Mouse (Mus musculus) embryo, embryonic 11.5 days (tissue): ENCODE data around the gene Bcl2l11.
"Not testable (repeated sequence)": the region's sequence is repeated elsewhere in the genome, so short reads cannot be mapped to it uniquely, and the experiment has no call there.

Experiments used
- DNase-seq: peaks from one replicate; pipeline ENCODE4 v3.0.0-alpha.2; 2012; ENCODE audit warnings: low read depth, low spot score

Bcl2l11 gene

DNA sequence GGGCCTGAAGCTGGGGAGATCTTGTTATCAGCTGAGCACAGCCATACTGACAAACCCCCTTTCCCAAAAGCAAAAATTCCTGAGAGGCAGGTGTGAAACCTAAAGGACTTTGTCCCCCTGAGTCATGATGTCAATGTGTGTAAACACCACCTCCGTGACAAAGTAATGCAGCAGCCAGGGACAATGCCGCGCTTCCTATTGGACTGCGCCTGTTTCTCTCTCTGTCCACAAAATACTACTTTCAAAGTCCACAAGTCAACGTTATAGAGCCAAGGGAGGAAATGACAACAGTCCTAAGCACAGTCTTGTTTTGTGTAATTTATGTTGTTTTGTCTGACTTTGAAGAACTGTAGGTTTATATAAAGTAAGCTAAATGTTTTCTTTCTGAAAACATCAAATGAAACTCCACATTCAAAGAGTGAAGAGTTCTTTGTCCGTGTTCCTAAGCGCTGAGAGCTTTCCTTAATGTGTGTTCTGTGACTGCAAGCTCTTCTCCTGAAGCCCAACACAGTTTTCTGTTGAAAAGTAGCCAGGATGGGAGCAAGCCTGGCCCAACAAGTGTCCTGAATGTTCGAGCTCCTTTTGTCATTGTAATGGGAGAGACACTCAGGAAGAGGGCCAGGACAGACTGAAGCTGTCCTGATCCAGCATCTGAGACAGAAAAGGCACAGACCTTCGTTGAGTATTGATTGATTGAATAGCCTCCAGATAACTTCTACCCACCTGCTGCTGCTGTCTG, 48.9 kb downstream of the Bcl2l11 start:
- no peak for DNase-seq

DNA sequence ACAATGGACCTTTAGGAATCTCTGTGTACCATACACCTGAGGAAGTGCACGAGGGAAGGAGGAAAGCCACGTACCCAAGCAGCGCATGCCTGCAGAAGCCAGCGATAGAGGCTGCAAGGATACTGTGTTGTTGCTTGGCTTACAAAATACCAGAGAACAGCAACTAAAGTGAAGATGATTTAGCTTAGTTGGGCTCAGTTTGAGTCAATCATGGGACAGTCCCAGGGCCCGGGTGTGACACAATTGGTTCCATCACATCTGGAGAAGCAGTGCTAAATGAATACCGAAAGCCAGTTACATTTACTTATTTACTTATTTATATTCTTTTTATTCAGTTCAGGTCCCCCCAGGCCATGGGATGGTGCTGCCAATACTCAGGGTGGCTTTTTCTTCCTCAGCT, 49.8 kb downstream of the Bcl2l11 start:
- DNase-seq: no peak

DNA sequence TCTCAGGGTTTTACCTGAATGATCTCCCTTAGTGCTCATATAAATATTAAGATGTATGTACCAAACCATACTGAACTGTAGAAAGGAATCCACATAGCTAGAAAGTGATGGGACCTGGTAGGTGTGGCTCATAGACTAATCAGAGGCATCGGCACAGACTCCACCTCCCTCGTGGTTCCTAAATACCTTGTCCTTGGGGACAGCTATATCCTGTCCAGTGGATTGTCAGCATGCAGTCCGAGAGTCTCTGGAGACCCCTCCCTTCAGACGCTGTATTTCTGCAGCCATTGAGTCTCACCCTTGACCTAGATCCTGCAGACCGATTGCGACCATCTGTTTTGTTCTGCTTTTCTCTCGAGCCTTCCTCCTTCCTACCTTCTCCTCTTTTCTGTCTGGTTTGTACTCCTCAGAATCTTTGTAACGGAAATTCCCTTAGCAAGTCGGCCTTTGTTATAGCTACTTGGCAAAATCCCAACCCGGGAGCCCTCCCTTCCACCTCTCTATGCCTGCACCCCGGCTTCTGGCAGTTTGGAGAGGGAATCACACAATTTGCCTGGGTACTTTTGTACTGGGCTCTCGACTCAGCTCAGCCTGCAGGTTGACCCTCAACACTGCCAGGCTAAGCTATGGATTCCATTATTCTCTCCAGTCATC, 50.7 kb downstream of the Bcl2l11 start:
- DNase-seq: no peak

DNA sequence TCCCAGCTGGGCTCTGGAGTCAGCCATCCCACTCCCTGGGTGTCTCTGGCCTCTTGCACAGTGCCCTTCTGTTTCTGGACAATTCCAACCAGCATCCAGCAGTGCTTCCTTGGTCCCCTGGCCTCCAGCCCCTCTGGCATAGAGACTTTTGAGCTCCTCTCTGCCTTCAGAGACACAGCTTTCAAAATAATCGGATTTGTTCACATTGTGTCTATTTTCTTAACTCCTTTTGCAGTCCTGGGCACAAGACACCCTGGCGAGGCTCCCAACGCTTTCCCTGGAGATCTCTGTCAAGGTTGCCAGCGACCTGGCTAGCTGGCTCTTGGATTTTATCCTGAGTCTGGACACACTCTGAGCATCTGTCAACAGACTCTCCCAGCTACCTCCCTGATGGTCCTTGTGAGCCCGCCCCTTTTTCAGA, 51.4 kb downstream of the Bcl2l11 start:
- DNase-seq: no peak

DNA sequence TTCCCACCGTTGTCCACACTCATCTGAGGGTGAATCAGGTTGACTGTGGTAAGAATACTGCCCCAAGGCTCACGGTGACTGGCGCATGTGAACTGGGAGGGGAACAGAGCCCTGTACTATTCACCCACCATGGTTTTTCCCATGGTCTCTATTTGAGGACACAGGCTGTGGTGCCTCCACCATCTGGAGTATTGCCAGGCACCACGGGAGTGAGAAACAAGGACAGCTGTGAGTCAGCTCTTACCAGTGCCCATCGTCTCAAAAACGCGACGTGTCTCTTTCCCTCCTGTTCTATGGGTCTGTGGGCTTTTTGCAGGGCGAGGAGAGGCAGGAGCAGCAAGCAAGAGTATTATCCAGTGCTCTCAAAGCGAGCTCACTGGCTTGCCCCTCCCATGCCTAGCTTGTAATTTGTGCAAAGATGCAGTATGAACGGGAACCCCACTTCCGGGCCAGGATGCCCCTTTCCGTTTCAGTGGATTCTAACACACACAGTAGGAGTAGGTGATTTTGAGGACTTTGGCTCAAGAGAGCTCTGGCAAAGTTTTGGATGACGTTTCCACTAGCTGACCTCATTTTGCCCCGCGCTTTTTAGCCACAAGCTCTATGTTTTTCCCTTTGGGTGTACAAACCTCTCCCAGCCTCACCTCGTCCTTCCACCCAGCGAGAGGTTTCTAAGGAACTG, 53.4 kb downstream of the Bcl2l11 start:
- DNase-seq: no peak

DNA sequence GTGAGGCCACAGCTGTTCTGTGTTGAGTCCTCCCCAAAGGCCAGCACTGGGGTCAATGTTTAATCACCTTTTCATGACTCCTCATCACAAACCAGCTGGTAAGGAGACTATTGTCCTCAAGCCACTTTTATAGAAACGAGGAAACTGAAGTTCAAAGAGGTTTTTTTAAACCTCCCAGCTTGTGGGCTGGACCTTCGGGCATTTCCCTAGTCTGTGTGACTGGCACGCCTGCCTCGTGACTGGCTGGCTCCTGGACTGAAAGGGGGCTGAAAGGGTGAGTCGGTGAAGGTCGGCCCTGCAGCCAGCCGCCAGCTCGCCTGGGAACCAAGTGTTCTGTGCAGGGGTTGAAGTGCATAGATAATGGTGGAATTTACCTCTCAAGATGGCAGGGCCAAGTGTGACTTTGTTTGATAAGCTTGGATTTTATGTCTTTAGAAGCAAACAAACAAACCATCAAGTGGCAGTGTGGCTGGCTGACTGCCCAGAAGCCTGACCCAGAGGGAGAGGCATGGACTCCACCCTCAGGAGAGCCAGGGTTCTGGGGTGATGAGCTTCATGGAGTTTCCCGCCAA, 54.1 kb downstream of the Bcl2l11 start:
- DNase-seq: no peak

DNA sequence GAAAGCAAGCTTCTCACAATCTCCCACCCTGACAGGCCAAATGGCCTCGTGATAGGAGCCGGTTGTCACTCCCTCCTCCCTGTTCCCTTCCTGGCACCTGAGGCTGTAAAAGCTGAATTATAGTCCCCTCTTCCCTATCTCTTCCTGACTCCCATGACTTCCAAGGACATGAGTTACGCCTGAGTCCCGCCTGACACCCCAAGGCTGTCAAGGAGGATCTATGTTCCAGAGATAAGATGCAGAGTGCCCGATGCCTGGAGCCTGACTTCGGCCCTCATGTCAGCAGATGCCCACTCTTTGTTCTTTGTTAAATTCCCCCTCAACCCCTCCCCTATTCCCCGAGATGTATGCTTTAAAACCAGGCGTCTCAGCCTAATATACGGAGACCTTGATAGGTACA, 56.3 kb downstream of the Bcl2l11 start:
- not testable (repeated sequence) for DNase-seq

DNA sequence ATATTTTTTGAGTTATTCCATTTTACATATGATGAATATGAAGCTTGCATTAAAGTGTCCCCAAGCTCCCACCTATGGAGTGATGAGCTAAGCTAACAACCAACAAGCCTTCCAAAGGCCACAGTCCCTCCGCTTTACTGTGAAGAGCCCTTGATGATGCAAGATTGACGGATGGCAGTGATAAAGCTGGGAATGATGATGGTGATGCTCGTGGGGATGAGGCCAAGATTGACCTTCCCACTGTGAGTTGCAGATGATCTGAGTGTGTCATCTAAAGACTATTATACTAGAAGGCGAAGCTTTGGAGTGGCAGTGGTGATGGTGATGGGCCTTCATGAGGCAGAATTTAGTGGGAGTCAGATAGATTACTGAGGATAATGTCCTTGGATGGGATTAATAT, 56.9 kb downstream of the Bcl2l11 start:
- no peak for DNase-seq

DNA sequence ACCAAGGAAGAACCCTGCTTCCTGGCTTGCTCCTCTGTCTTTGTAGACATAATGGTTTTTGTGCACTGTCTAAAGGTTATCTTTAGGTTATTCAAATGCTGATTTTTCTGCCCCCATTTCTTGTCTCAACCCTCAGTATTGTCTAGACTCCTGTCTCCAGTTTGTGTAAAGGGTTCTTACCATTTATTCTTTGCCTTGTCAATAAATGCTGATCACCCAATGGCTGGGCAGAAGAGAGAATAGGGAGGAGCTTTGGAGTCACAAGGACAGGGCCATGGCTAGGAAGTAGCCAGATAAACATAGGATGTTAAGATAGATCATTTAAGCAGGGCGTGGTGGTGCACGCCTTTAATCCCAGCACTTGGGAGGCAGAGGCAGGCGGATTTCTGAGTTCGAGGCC, 57.9 kb downstream of the Bcl2l11 start:
- no peak for DNase-seq

DNA sequence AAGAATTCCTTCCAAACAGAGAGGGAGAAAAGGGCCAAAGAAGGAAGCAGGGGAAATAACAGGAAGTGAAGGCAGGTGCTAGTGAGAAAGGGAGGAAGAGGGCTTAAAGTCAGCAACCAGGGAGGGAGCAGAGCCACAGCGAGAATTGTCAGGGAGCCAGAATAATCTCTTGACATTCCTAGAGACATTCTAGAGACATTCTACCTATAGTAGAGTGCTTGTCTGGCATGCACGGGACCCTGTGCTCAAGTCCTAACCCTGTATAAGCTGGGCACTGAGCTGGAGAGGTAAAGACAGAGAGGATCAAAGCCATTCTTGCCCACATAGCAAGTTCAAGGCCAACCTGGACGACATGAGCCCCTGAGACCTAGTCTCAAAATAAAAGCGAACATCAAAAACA, 60.1 kb downstream of the Bcl2l11 start:
- no peak for DNase-seq

DNA sequence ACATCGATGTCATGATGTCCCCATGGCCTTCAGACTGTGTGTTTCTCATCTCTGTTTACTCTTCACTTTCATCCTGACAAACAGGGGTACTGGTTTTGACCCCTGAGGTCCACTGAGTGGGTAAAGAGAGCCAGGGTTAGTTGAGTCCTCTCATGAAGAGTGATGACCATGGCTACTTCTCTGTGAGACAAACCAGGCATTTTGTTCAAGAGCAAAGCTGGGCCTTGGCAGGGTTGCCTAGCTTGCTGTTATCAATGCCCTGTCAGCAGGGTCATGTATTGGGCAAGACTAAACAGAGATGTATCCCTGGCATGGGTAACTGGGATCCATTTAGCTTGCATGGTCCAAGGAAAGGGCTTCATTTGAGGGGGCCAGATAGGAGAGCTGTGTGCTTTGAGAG, 61.4 kb downstream of the Bcl2l11 start:
- DNase-seq: no peak

DNA sequence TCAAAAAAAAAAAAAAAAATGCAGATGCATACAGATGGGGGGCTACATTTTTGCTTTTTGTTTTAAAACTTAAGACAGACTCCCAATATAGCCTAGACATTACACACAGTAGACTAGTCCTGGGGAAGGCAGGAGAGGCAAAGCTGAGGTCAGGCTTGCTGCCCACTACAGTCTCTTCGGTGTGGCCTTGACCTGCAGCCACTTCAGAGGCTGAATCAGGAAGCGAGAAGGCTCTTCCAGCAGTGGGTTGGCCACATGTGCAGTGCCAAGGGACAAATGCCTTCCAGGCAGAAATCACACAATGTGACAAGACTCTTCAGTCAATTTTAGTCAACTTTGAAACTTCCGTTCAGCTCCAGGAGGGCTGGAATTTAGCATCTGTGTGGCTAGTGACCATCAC, 62.6 kb downstream of the Bcl2l11 start:
- no peak for DNase-seq

DNA sequence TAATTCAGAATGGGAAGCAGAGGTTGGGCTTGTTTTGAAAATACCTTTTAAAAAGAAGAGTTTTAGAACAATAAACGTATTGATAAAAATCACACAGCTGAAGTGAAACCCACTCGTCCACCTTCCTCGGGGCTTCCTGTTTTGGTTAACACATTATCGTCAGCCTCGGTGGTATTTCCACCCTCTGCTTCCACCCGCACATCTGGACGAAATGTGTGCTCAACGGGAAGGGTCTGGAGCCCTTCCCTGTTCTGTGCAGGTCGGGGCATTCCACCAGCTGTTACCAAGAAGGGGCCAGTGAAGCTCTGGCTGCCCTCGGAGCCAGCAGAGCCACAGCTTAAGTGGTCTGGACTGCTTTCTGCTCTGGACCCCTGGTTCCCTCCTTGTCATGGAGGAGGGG, 63.9 kb downstream of the Bcl2l11 start:
- DNase-seq: no peak

DNA sequence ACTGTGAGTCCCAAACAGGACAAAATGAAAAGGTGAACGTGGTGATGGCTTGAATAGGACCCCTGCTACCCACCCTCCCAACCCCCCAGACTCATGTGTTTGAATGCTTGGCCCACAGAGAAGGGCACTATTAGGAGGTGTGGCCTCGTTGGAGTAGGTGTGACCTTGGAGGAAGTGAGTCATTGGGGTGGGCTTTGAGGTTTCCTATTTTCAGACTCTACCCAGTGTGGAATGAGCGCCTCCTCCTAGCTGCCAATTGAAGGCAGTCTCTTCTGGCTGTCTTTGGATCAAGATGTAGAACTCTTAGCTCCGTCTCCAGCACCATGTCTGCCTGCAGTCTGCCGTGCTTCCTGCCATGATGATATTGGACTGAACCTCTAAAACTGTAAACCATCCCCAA, 64.4 kb downstream of the Bcl2l11 start:
- no peak for DNase-seq

DNA sequence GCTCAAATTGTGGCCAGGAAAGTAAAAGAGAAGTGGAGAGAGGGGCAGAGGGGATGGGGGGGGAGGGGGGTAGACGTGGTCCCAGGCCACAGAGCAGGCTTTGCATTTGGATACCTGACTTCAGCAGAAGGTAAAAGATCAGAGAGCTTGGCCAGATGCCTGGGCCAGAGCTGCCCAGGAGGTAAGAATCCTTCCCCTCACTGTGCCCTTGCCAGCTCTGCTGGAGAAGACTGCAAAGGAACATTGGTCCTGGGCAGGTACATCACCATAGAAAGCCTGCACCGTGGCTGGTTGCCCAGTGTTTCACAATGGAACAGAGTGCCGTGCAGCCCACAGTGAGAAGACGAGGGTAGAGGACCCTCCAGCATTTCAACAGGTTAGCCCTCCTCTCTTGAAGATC, 67.6 kb downstream of the Bcl2l11 start:
- DNase-seq: no peak

DNA sequence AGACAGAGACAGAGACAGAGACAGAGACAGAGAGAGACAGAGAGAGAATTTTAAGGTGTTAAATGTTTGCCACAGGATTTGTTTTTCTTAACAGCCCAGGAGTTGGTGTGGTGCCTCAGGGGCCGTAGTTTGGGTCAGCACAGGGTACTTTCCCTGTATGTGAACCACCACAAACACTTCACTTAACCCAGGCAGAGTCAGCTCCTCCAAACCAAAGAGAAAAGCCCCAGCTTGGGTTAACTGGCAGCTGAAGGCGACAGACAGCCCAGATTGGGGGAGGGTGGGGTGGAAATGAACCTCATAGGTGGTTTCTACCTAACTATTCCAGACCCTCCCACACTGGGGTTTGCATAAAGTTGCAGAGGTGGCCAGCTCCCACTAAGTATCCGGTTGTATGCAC, 71.5 kb downstream of the Bcl2l11 start:
- no peak for DNase-seq

DNA sequence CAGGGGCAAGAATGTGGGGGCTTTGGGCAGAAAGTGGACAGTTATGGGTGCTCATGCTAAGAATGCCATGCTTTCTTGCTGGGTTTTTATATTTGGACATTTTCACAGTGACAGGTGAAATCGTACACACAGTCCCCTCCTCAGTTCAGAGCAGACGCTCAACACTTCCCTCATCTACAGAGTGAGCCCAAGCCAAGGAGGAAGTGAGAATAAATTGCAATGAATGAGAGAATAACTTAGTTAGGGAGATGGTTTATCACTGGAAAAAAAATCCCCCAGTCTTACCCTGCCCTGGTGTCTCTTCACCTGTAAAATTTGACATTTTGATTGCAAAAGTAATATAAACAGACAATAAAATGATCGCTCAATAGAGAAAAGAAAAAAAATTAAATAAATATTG, 77.3 kb downstream of the Bcl2l11 start:
- no peak for DNase-seq

DNA sequence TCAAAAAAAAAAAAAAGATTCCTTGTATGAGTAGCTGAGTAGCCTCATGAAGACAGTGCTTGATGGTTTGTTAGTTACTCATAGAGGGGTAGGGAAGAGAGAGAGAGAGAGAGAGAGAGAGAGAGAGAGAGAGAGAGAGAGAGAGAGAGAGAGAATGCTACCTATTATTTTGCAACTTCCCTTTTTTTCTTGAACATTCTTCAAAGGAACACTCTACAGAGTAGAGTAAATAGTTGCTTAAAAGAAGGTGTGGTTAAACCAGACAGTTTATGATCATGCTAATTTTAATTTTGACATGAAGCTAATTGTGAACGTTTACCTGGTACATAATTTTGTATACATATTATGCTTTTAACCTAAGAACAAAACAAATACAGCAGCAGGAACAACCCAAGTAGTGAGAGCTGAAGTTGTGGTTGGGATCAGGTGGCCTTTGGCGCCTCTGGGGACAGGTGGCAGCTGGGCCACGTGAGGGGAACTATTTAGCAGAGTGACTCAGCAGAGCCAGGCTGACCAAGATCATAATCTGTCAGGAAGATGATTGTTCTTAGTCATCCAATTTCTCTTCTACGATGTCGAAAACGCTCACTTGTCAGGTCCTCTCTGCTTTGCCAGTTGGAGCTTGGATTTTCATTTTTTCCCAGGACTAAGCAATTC, 78.0 kb downstream of the Bcl2l11 start:
- DNase-seq: no peak

DNA sequence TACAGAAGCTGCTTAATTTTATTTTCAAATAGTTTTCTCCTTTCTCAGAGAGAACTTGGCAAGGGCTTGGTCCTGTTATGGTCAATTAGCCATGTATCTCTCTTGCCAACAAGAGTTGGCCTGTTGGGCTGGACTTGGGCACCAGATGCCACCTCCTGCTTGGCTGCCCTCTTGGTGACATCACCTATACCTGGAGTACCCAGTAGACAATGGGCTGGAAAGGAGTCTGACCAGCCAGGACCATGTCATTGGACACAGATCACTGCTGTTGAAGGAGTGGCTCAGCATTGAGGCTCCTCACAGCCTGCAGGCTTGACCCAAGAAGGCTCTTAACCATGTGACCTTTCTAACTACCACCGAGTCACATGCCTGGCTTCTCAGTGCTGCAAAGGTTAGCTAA, 82.7 kb downstream of the Bcl2l11 start:
- DNase-seq: no peak

DNA sequence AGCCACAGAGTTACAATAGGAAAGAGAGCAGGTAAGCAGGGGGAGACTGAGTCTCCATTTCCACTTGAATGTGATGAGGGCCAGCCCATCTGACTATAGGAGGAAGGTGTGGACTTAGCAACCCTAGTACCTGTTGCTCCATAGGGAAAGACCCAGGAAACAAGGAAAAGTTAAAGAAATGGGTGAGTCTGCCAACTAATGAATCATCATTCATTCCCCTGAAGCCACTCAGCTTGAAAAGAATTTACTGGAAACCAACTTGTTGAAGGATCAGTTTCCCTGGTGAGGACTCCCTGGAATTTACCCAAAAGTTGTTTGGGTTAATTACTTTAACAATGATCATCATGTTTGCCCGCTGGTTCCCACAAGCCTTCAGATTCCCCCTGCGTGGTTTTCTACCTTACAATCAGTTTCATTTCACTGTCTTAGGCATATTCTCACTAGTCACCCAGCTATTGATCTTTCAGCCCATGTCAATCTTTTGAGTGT, 84.0 kb downstream of the Bcl2l11 start:
- no peak for DNase-seq

DNA sequence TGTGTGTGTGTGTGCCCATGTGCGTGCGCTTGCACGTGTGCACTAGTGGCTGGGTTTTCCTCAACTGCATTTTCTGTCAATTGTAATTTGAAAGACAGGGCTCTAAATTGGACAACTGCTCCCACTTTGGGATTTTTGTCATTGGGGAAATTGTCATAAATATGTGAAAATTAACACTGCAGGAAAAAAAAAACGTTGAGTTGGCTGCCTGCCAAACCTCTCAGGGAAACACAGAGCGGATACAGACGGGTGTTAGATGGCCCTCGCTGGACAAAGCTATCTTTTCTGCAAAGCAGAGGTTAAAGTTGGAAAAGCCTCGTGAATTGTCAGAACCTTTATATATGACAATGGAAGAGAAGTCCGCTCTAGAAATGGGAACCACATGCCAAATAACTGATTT, 84.5 kb downstream of the Bcl2l11 start:
- DNase-seq: no peak
